Mouse (Mus musculus) megakaryocyte-erythroid progenitor cell, adult 5-6 weeks (primary cell): ENCODE data around the gene Odf3l1. TPM values are rescaled to one million over a fixed set of nuclear protein-coding genes. Genes with fewer than 3 reads are reported as not detected.
"Not testable (repeated sequence)": the region's sequence is repeated elsewhere in the genome, so short reads cannot be mapped to it uniquely, and the experiment has no call there.

Experiments used
- ATAC-seq: replicated peaks from 2 replicates; pipeline ENCODE4 v1.8.0; 2016; ENCODE audit warnings: mild to moderate bottlenecking, inconsistent platforms; ENCODE audit not compliant: severe bottlenecking, poor library complexity, low FRiP score, low TSS enrichment
- total RNA-seq, 2 experiments: library from RNA; stranded (forward) in 1 of 2; stranded (reverse) in 1 of 2; fragments of 200-1000, 215-1000 nt in 1 of 2; fragments of >200 nt in 1 of 2; fragmentation: Nextera tagmentation in 1 of 2; gene quantifications; 2 replicates each; pipeline ENCODE4 v1.2.3; 2014 to 2017

The Odf3l1 gene
- total RNA-seq (2014; fragmentation: Nextera tagmentation) (not detected in 2 replicates), total RNA-seq (2017) (not detected in 2 replicates)

DNA sequence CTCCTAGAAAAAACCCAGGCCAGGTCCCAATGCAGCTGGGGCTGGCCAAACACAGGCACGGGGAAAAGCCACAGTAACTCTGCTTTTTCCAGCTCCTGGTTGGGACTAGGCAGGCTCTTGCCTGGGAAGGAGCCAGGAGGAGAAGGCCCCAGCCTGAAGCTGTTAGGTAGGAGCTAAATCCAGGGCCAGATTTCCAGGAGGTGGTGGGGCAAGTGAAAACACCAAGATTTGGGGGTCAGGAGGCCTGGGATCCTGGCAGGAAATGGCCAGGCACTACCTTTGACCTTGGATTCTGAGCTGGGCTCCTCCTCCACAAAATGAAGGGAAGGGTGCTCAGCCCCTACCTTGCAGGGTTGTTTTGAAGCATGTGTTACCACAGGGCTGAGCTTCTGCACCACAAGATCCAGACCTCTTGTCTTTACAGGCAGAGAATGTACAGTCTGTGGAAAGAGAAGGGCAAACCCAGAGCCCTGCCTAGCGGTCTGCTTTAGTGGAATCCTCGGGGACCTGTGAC, at the start of gene Odf3l1:
Odf3l1 (minus strand) TSS at position 464 of the 514 bp plus-strand sequence.
- no peak for ATAC-seq

DNA sequence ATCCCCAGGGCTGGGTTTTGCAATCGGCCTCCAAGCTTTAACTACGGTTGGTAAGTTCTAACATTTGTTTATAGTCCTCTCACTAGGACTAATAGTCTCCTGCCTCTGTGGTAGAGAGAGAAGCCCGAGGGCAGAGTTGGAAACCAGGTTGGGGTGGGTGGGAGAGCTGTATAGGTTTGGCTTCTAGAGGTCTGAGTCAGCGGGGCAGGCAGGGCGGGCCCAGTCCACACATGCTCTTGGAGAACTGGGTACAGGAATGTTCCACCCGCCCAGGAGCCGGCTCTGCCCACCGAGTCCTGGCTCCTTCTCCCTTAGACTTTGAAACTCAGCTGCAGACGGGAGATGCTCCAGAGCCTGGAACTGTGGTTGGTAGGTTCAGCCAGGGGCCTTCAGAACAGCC, 49.5 kb upstream of the Odf3l1 start:
- no peak for ATAC-seq

DNA sequence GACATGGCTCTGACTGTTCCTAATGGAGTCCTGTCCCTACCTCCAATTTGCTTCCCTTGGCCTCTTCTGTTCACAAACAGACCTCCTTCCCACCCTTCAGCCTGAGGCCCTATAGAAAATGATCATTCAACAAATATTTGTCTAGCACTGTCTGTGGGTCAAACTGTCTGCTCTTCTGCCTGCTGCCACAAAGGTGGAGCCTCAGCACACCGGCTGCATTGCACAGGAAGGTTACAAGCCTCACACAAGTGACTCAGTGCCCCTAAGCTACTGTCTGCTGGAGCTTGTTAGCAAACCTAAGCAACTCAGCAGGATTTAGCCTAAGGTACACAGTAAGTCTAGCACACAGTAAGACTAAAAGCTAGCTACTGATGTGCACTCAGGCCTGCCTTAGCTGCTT, 46.5 kb upstream of the Odf3l1 start:
- no peak for ATAC-seq

DNA sequence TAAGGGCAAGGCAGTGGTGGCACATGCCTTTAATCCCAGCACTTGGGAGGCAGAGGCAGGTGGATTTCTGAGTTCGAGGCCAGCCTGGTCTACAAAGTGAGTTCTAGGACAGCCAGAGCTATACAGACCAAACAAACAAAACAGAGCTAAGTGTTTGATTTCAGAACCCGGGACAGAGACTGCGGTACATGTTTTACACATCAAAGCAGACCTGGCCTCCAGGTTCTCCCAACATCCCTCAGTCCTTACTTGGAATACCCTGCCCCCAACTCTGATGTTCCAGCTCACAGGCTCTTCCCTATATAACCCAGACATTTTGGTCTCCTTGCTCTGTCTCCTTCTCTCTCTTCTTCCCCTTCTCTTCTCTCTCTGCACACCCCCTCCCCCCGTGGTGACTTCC, 45.5 kb upstream of the Odf3l1 start:
- not testable (repeated sequence) for ATAC-seq

DNA sequence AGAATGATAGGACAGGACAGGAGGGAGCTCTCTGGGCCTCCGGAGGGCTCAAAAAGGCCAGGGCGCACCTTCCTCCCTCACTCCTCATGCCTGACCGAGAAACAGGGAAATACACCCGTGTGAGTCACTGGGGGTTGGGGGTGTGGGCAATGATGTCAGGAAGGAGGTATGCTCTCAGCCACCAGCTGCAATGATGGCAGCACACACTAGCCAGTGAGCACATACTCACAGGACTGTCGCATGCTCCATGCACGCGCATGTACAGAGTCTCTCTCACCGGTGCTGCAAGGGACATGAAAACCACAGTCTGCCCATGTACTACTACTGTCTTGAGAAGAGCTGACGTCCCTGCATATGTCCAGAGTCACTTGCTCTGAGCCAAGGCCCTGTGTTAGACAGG, 43.1 kb upstream of the Odf3l1 start:
- ATAC-seq = no peak

DNA sequence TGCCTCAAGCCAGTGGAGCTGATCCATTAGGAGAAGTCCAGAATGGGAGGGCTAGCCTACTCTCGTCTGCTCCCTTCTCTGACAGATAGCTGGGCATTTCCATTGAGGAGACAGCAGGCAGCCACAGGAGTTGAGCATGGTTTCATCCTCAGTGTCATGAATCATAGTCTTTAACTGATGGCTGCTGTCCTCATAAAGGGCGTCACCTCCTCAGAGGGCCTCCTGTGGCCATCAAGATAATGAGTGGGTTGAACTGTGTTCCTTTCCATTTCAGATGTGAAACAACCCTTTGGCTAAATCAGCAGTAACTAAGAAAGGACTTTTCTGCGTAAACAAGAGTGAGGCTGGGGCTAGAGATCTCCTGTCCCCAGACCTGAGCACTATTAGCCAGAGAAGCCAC, 39.2 kb upstream of the Odf3l1 start:
- ATAC-seq = peak; percentile 43; the same call in 1 of the 2 replicates

DNA sequence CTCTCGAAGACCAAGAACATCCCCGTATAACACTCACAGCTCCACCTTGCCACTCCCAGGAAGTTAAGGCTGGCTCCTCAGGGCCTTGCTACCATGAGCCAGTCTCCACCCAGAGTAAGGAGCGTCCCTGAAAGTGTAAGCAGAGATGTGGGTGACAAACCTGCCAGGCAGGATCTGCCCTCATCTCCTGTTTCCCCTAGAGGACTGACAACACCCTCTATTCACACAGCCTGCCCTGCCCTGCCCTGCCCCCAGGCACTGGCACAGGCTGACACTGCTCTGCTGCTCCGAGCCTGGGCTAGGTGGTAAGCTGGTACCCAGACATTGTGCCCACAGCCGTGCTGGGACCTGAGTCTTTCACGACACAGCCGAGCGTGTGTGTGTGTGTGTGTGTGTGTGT, 36.7 kb upstream of the Odf3l1 start:
- ATAC-seq = no peak

DNA sequence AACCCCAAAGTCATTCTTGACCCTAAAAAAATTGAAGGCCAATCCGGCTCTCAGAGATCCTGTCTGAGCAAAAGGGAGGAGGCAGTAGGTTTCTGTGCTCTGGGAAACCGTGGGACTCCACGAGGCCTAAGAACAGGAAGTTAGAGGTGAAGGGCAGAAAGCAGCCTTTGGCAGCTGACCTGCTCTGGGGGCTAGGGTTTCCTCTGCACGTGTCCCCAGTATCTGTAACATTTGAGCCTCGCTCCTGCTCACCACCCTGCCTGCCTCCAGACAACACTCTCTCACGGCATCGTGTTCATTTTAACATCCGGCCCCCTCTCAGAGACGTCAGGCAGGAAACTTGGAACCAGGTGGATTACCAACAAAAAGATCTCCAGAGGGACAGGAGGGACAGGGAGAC, 36.1 kb upstream of the Odf3l1 start:
- no peak for ATAC-seq

DNA sequence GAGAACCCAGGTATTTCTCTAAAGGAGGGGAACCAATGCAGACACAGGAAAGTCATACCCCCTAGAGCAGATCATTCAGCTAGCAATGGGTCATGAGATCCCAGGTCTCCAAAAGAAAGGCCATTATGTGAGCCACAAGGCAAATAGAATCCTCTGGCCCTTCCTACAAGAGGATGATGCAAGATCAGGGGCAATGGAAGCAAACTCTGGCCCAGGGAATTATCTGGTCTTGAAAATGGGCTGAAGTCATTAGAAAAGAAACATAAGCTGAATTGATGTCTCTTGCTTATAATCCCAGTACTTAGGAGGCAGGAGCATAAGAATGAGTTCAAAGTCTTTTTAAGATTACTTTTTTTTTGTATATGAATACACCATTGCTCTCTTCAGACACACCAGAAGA, 35.6 kb upstream of the Odf3l1 start:
- no peak for ATAC-seq

DNA sequence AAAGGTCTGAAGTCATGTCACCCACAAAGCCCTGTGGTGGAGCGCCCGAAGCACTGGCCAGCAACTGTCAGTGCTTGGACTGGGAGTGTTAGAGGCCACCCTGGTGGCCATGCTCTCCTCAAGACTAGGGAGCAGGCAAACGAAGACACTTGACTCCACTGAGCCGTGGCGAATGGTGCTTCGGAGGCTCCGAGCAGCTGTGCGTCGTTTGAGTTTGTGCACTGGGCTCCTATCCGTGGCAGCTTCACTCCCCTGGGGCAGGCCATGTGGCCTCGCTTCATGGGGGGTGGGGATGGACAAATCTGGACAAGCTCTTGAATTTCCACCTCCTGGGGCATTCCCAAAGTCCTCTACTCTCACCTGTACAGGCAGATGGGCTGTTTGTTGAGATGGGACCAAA, 34.9 kb upstream of the Odf3l1 start:
- no peak for ATAC-seq

DNA sequence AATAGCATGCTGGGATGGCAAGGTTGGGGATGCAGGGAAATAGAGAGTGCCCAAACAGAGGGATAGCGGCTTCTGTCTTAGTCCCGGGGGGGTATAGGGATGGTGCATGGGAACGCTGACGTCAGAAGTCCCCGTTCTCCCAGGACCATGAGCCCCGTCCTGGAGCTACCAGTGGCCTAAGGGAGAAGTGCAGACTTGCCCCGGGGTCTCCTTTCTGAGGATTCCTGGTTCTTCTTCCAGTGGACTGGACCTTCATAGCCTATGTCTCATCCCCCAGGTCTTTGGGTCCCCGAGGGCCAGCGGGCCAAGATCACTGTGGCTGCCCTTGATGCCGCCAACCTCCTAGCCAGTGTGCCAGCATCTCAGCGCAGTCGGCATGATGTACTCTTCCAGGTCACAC, 32.3 kb upstream of the Odf3l1 start:
- ATAC-seq = no peak

DNA sequence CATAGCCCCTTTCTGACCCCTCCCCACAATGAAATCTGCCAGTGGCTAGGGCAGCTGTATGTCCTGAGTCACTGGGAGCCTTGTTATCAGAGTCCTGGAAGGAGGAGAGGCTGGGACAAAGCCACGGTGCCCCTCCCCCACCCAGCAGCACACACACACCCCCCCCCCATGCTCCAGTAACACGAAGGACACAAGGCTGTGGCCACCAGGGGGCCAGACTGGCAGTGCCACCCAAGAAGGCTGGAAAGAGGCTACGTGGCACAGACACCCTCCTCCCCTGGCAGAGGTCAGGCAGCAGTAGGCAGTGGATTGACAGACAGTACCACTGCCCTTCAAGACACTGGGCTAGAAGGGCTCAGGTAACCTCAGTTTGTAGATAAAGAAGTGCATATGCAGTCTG, 29.5 kb upstream of the Odf3l1 start:
- ATAC-seq = no peak

DNA sequence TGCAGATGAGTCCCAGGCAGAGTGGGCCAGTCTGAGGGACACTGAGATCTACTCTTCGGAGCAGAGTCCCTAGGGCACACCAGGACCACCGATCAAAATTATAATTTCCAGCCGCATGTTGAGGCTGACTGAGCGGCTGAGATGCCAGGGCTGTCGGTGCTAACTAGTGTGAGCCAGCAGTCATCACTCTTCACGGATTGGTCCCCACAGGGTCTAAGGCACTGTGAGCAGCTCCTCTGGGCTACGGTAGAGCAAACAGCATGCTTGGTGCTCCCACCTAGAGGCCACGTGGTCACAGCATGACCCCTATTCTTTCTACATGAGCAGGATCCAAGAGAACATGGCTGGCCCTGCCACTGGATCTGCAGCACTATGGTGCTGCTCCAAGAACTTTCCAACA, 28.8 kb upstream of the Odf3l1 start:
- ATAC-seq = no peak

DNA sequence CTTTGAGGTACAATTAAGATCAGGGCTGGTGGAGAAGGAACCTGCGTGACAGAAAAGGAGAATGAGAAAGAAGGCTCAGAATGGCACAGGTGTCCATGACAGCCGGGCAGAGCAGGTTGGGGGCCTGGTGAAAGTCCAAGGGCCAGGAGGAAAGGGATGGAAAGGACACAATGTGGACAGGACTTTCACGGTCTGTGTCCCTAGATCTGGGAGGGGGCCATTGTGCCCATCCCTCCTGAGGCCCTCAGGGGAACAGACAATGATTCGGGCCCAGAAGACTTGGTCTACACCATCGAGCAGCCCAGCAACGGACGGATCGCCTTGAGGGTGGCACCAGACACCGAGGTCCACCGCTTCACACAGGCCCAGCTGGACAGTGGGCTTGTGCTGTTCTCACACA, 27.6 kb upstream of the Odf3l1 start:
- ATAC-seq = no peak

DNA sequence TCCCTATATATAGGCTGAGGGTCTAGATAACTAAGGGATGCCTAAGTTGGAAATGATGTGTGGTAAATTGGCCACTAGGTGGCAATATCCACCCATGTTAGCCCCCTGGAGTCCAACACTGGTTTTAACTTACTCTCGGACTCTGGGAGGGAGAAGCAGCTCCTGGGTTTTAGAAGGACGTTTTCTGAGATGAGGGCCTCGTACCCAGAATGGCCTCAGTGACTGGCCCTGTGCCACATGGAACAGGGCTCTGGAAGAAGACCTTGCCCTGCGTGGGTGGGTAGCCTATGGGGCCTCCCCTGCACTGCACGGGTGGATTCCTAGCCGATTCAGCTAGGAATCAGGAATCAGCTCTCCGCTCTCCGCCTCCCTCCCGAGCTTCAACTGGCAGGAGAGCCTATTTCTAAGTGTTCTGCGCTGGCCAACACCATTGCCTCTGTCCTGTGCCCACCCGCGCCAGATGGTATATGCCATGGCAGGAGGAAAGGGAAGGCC, 27.1 kb upstream of the Odf3l1 start:
- ATAC-seq = peak; percentile 72

DNA sequence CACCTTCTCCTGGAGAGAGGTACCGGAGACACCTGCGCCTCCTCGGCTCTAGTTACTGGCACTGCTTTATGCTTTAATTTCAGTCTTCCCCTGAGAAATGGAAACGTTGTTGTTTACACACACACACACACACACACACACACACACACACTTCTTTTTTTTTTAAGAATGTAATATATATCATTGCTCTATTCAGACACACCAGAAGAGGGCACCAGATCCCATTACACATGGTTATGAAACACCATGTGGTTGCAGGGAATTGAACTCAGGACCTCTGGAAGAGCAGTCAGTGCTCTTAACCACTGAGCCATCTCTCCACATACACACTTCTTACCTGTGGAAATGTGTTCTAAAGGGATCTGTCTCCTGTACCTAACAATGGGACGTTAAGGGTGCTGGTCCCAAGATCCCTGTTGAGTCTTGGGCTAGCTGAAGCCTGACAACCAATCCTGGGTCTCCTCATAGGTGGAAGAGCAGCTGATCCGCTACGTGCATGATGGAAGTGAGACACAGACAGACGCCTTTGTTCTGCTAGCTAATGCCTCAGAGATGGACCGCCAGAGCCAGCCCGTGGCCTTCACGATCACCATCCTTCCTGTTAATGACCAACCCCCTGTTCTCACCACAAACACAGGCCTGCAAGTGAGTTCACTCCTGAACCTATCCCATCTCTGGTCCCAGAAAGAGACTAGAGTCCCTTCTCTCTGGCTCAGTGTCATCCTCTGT, 26.2 kb upstream of the Odf3l1 start:
- no peak for ATAC-seq

DNA sequence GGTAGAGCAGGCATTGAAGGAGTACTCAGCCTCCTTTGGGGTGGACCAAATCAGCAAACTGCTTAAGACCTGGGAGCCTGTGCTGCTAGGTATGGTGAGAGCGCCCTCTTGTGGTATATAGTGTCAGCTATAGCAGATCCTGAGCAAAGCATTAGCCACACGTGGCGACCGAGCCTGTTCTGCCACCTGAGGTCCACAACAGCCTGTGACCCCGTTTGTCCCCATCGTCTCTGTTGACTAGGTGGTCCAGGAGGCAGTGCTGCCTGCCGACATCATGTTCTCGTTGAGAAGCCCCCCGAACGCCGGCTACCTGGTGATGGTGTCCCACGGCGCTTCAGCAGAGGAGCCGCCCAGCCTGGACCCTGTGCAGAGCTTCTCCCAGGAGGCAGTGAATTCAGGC, 25.3 kb upstream of the Odf3l1 start:
- peak; percentile 76 for ATAC-seq

DNA sequence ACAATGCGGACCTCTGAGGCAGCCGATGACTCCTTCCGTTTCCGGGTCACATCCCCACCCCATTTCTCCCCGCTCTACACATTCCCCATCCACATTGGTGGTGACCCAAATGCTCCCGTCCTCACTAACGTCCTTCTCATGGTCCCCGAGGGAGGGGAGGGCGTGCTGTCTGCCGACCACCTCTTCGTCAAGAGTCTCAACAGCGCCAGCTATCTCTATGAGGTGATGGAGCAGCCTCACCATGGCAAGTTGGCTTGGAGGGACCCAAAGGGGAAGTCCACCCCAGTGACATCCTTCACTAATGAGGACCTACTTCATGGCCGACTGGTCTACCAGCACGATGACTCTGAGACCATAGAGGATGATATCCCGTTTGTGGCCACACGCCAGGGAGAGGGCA, 23.1 kb upstream of the Odf3l1 start:
- no peak for ATAC-seq

DNA sequence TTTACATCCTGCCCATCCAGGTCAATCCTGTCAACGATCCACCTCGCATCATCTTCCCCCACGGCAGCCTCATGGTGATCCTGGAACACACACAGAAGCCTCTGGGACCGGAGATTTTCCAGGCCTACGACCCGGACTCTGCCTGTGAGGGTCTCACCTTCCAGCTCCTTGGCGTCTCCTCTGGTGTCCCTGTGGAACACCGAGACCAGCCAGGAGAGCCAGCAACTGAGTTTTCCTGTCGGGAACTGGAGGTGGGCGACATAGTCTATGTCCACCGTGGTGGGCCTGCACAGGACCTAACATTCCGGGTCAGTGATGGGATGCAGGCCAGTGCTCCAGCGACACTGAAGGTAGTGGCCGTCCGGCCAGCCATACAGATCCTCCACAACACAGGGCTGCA, 22.1 kb upstream of the Odf3l1 start:
- ATAC-seq = no peak

DNA sequence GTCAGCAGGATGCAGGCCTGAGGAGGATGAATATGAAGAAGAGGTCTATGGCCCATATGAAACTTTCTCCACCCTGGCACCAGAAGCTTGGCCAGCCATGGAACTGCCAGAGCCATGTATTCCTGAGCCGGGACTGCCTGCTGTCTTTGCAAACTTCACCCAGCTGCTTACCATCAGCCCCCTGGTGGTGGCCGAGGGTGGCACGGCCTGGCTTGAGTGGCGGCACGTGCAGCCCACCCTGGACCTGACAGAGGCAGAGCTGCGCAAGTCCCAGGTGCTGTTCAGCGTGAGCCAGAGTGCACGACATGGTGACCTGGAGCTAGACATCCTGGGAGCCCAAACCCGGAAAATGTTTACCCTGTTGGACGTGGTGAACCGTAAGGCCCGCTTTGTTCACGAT, 21.6 kb upstream of the Odf3l1 start:
- no peak for ATAC-seq

DNA sequence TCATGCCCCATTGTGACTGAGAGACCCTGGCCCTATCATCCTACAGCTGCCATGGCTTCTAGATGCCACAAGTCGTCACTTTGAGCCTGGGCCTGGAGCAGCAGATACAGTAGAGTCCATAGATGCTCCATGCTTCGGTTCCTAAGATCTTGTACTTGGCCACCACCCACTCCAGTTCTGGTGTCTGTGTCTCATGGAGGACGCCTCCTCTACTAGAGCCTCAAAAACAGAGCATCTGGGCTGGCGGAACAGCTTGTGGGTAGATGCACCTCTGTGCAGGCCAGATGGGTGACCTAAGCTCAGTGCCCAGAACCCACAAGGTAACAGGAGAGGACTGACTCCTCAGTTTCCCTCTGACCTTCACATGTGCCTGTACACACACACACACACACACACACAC, 19.8 kb upstream of the Odf3l1 start:
- no peak for ATAC-seq
